Mouse (Mus musculus) inflammation-experienced regulatory T-cells (primary cell): Measurements from ENCODE around the gene Atp6v1g2. TPM values are rescaled to one million over a fixed set of nuclear protein-coding genes. Genes with fewer than 3 reads are reported as not detected.

Experiments used
- polyA plus RNA-seq, 2 experiments: library from polyadenylated mRNA; unstranded; fragments of 100-300 nt; shearing (Covaris generic); gene quantifications; one replicate each; pipeline ENCODE4 v1.2.1; 2017

Atp6v1g2 gene
- polyA plus RNA-seq: 1 to 10 TPM; 4.5 to 5.5 TPM

GRCm38 (mm10) chr17:35233114-35233980, at the start of gene Atp6v1g2:
Atp6v1g2 (plus strand) TSS chr17:35233660.

GRCm38 (mm10) chr17:35187959-35188610, 45.4 kb upstream of the Atp6v1g2 start, which contains the start of gene Lst1:
Lst1 (minus strand) TSS chr17:35188439.

GRCm38 (mm10) chr17:35193881-35194843, 39.3 kb upstream of the Atp6v1g2 start, which contains the start of gene Ltb:
Ltb (plus strand) TSS chr17:35194439.

GRCm38 (mm10) chr17:35201787-35202186, 31.7 kb upstream of the Atp6v1g2 start, which contains the start of gene Tnf:
Tnf (minus strand) TSS chr17:35202007.

DNA sequence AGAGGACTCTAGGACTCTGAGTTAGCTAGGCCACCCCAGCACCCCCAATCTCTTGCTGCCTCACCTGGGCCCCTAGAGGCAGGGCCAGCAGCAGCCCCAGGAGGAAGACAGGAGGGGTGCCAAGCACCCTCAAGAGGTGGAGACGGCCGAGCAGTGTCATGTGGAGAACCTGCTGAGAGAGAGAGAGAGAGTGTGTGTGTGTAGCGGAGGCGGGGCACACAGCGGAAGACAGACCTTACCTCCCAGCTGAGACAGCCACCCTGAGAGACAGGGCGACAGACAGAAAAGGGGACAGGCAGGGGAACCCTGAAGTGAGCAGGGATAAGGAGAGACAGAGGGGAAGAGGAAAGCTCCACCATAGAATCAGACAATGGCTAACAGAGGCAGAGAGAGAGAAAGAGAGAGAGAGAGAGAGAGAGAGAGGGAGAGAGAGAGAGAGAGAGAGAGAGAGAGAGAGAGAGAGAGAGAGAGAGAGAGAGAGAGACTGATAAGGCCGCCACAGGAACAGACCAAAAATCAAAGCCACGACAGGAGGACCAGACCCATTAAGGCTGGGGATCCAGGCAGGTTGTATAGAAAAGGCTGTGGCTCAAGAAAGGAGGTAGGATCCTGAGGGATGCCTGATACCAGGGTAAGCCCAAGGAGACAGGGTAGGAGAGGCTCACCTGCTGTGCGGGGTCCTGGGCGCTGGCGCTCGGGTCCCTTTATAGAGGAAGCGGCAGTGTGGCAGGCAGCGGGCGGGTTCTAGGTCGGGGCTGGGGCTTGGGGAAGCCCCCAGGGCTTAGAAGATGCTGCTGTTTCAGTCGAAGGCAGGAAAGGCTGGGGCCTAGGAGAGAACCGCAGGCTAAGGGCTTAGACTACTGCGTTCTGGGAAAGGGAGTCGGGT, 28.7 kb upstream of the Atp6v1g2 start, which contains the start of gene Lta:
Gene Lta (minus strand): TSS at position 858 of the 886 bp plus-strand sequence.

DNA sequence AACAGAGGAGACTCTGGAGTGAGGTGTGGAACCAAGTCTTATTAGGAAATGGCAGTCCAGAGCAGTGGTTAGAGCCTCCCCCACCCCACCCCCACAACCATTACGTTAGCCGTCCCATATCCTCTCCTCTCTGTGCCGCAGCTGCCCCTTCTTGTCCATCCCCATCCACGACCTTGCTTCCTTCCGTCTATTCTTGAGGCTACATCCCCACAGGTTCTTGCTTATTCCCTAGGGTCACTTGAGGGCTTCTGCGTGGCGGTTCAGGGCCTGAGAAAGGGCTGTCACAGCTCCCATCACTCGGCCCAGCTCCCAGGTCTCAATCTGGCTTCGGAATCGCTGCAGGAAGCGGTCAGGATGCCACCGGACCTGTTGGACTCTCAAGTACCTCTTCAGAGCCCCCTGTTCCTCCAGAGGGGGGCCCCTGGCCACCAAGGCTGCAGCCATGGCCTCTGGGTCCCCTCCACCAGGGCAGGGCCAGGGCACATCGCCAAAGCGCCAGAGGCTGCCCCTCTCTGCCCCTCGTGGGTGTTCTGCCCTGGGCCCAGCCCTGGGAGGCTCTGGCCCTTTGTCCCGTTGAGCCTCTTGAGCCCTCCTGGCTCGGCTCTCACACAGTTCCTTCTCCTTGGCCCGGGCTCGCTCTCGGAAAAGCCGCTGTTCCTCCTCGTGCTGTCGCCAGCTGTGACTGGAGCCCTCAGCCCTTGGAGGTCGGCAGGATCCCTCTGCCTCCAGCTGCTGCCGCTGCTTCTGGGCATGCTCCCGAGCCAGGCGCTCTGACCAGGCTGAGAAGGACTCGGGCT, 13.1 kb upstream of the Atp6v1g2 start, which contains the start of gene Gm16181:
Gene Gm16181 (plus strand): TSS at position 679 of the 797 bp plus-strand sequence.

GRCm38 (mm10) chr17:35235614-35236389, 2.3 kb downstream of the Atp6v1g2 start, which contains the start of gene Nfkbil1:
Nfkbil1 (minus strand) TSS chr17:35235792.

GRCm38 (mm10) chr17:35241305-35242014, 8.0 kb downstream of the Atp6v1g2 start, which contains the start of gene Ddx39b:
Ddx39b (plus strand) TSS chr17:35241746.

DNA sequence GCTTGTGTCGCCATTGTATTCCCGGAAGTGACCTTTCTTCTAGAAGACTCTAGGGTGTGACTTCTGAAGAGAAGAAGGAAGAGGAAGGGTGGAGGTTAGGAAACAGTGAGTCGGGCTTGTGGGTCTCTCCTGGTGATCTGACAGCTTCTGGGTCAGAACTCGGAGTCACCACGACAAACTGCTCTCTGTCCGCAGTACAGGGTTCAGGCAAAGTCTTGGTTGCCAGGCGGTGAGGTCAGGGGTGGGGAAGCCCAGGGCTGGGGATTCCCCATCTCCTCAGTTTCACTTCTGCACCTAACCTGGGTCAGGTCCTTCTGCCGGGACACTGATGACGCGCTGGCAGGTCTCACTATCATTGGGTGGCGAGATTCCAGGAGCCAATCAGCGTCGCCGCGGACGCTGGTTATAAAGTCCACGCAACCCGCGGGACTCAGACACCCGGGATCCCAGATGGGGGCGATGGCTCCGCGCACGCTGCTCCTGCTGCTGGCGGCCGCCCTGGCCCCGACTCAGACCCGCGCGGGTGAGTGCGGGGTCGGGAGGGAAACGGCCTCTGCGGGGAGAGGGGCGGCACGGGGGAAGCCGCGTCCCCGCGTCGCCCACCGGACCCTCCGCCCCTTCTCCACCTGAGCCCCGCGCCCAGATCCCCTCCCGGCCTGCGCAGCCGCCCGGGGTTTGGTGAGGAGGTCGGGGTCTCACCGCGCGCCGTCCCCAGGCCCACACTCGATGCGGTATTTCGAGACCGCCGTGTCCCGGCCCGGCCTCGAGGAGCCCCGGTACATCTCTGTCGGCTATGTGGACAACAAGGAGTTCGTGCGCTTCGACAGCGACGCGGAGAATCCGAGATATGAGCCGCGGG, 29.4 kb downstream of the Atp6v1g2 start, which contains the start of gene H2-D1:
Gene H2-D1 (plus strand): TSS at position 67 of the 859 bp plus-strand sequence.

Other genes starting within 250 kb of the Atp6v1g2 start
- gene Vars, start 232.7 kb upstream of the Atp6v1g2 start, polyA plus RNA-seq: 100 to 1,000 TPM; 201 to 211 TPM
- under 1 TPM; 0.07 to 0.34 TPM for gene Vwa7, start 217.1 kb upstream of the Atp6v1g2 start, polyA plus RNA-seq
- 1 to 10 TPM; 1.5 to 2.5 TPM for gene Sapcd1, start 205.6 kb upstream of the Atp6v1g2 start, polyA plus RNA-seq
- gene Msh5, start 186.9 kb upstream of the Atp6v1g2 start, polyA plus RNA-seq: 1 to 10 TPM; 2.9 to 3.2 TPM
- 100 to 1,000 TPM; 533 to 549 TPM for gene Clic1, start 183.7 kb upstream of the Atp6v1g2 start, polyA plus RNA-seq
- gene Ddah2, start 174.6 kb upstream of the Atp6v1g2 start, polyA plus RNA-seq: 1 to 10 TPM in 1 of 2 experiments, under 1 TPM in 1; 0.98 to 2.2 TPM
- gene Ly6g6c, start 168.3 kb upstream of the Atp6v1g2 start, polyA plus RNA-seq: 1 to 10 TPM in 1 of 2 experiments, not detected in 1; 2.0 TPM
- under 1 TPM; 0.11 to 0.16 TPM for gene Mpig6b, start 167.5 kb upstream of the Atp6v1g2 start, polyA plus RNA-seq
- not detected for gene Ly6g6e, start 156.8 kb upstream of the Atp6v1g2 start, polyA plus RNA-seq
- under 1 TPM in 1 of 2 experiments, not detected in 1; 0.60 TPM for gene Ly6g6d, start 155.6 kb upstream of the Atp6v1g2 start, polyA plus RNA-seq
- not detected for gene Ly6g6f, start 148.1 kb upstream of the Atp6v1g2 start, polyA plus RNA-seq
- gene Abhd16a, start 144.4 kb upstream of the Atp6v1g2 start, polyA plus RNA-seq: 10 to 100 TPM; 73.9 to 82.7 TPM
- not detected for gene Ly6g5c, start 125.4 kb upstream of the Atp6v1g2 start, polyA plus RNA-seq
- gene Ly6g5b, start 118.2 kb upstream of the Atp6v1g2 start, polyA plus RNA-seq: 1 to 10 TPM in 1 of 2 experiments, under 1 TPM in 1; 0.90 to 3.6 TPM
- gene Gpank1, start 112.2 kb upstream of the Atp6v1g2 start, polyA plus RNA-seq: 10 to 100 TPM; 54.2 to 60.6 TPM
- gene Csnk2b, start 111.6 kb upstream of the Atp6v1g2 start, polyA plus RNA-seq: 100 to 1,000 TPM; 238 to 275 TPM
- 1 to 10 TPM; 1.9 to 3.0 TPM for gene D17H6S53E, start 107.3 kb upstream of the Atp6v1g2 start, polyA plus RNA-seq
- gene Apom, start 101.6 kb upstream of the Atp6v1g2 start, polyA plus RNA-seq: 1 to 10 TPM in 1 of 2 experiments, not detected in 1; 2.6 TPM
- gene Bag6, start 98.5 kb upstream of the Atp6v1g2 start, polyA plus RNA-seq: 10 to 100 TPM; 50.0 to 63.9 TPM
- 10 to 100 TPM; 24.6 to 25.6 TPM for gene Prrc2a, start 68.8 kb upstream of the Atp6v1g2 start, polyA plus RNA-seq
- 1 to 10 TPM; 1.9 to 8.1 TPM for gene Aif1, start 57.6 kb upstream of the Atp6v1g2 start, polyA plus RNA-seq
- 1 to 10 TPM; 5.7 to 8.4 TPM for gene Lst1, start 45.2 kb upstream of the Atp6v1g2 start, polyA plus RNA-seq
- gene Ltb, start 39.2 kb upstream of the Atp6v1g2 start, polyA plus RNA-seq: 1,000 to 10,000 TPM; 1,692 to 1,979 TPM
- 10 to 100 TPM; 34.2 to 54.8 TPM for gene Tnf, start 31.7 kb upstream of the Atp6v1g2 start, polyA plus RNA-seq
- 100 to 1,000 TPM in 1 of 2 experiments, 10 to 100 TPM in 1; 56.6 to 152 TPM for gene Lta, start 28.3 kb upstream of the Atp6v1g2 start, polyA plus RNA-seq
- not detected for gene Gm16181, start 12.8 kb upstream of the Atp6v1g2 start, polyA plus RNA-seq
- 10 to 100 TPM; 15.6 to 29.3 TPM for gene Nfkbil1, start 2.1 kb downstream of the Atp6v1g2 start, polyA plus RNA-seq
- gene Ddx39b, start 8.1 kb downstream of the Atp6v1g2 start, polyA plus RNA-seq: 100 to 1,000 TPM; 211 to 230 TPM
- gene H2-D1, start 29.1 kb downstream of the Atp6v1g2 start, polyA plus RNA-seq: 1,000 to 10,000 TPM; 5,968 to 6,679 TPM
- 1 to 10 TPM in 1 of 2 experiments, under 1 TPM in 1; 0.48 to 1.8 TPM for gene H2-Q1, start 86.7 kb downstream of the Atp6v1g2 start, polyA plus RNA-seq
- 10 to 100 TPM; 15.6 to 19.4 TPM for gene H2-Q2, start 108.6 kb downstream of the Atp6v1g2 start, polyA plus RNA-seq
- gene H2-Q4, start 146.0 kb downstream of the Atp6v1g2 start, polyA plus RNA-seq: 10 to 100 TPM; 33.5 to 46.7 TPM
- gene H2-Q6, start 191.2 kb downstream of the Atp6v1g2 start, polyA plus RNA-seq: 100 to 1,000 TPM; 686 to 886 TPM
- 1,000 to 10,000 TPM; 2,137 to 2,431 TPM for gene H2-Q7, start 205.5 kb downstream of the Atp6v1g2 start, polyA plus RNA-seq
- 10 to 100 TPM; 24.7 to 30.9 TPM for gene H2-Q10, start 236.4 kb downstream of the Atp6v1g2 start, polyA plus RNA-seq